Mouse (Mus musculus) stomach, postnatal 0 days (tissue): ENCODE results near the gene Lipc. TPM values are rescaled to one million over a fixed set of nuclear protein-coding genes. Genes with fewer than 3 reads are reported as not detected.

Experiments
- ATAC-seq: fragments of 200-750 bp; cut with Nextera tagmentation; 2 replicates; pipeline ENCODE4 v1.8.0; 2017; ENCODE audit not compliant: low FRiP score, low TSS enrichment
- DNase-seq: peaks from one replicate; pipeline ENCODE4 v3.0.0-alpha.2; 2016; ENCODE audit warnings: low spot score
- H3K27ac ChIP-seq: fragments of 300-500 bp; sonication (generic); replicated peaks from 2 replicates; pipeline ENCODE4 v1.5.1; 2014; ENCODE audit warnings: mild to moderate bottlenecking, control low read depth
- H3K27me3 ChIP-seq: fragments of 300-500 bp; sonication (generic); 2 replicates; pipeline ENCODE4 v1.6.1; 2014; ENCODE audit warnings: low read length; ENCODE audit not compliant: control insufficient read depth, insufficient read depth
- H3K36me3 ChIP-seq: fragments of 300-500 bp; sonication (generic); 2 replicates; pipeline ENCODE4 v1.6.1; 2014; ENCODE audit warnings: low read length, mixed read lengths; ENCODE audit not compliant: control insufficient read depth, insufficient read depth
- H3K4me1 ChIP-seq: fragments of 300-500 bp; sonication (generic); replicated peaks from 2 replicates; pipeline ENCODE4 v1.6.1; 2014; ENCODE audit warnings: antibody characterized with exemption; ENCODE audit not compliant: control insufficient read depth, insufficient read depth
- H3K4me2 ChIP-seq: fragments of 300-500 bp; sonication (generic); replicated peaks from 2 replicates; pipeline ENCODE4 v1.6.1; 2014; ENCODE audit warnings: low read depth, mild to moderate bottlenecking, control low read depth, moderate library complexity
- H3K4me3 ChIP-seq: fragments of 300-500 bp; sonication (generic); 2 replicates; pipeline ENCODE4 v1.5.1; 2014; ENCODE audit warnings: low read depth, low read length, control low read depth
- H3K9ac ChIP-seq: fragments of 300-500 bp; sonication (generic); 2 replicates; pipeline ENCODE4 v1.6.1; 2014; ENCODE audit warnings: mild to moderate bottlenecking, low read length, control low read depth, mixed read lengths
- H3K9me3 ChIP-seq: fragments of 300-500 bp; sonication (generic); 2 replicates; pipeline ENCODE4 v1.6.1; 2016; ENCODE audit warnings: low read length; ENCODE audit not compliant: control insufficient read depth
- CTCF ChIP-seq: IDR thresholded peaks from 2 replicates; pipeline ENCODE4 v1.5.1; 2016; ENCODE audit warnings: antibody characterized with exemption, low read depth, mild to moderate bottlenecking, moderate library complexity
- EP300 ChIP-seq: optimal IDR thresholded peaks from 2 replicates; pipeline ENCODE3; 2016; ENCODE audit warnings: antibody characterized with exemption
- WGBS: fragments of 180-500 bp; shearing (Covaris S2); extraction: QIAGEN DNeasy Blood & Tissue Kit; methylation state at CpG from one replicate; pipeline ENCODE4 v1.1.7; 2014; 5-methylcytosine and 5-hydroxymethylcytosine counted together
- polyA plus RNA-seq: library from polyadenylated mRNA; unstranded; fragments of >200 nt; fragmentation: Nextera tagmentation; extraction: Ambion mirVana; gene quantifications from 2 replicates; pipeline ENCODE4 v1.2.1, GENCODE M21; 2015

Gene Lipc
- polyA plus RNA-seq, 1 experiment from 2014 or later, result 1.2 TPM

DNA sequence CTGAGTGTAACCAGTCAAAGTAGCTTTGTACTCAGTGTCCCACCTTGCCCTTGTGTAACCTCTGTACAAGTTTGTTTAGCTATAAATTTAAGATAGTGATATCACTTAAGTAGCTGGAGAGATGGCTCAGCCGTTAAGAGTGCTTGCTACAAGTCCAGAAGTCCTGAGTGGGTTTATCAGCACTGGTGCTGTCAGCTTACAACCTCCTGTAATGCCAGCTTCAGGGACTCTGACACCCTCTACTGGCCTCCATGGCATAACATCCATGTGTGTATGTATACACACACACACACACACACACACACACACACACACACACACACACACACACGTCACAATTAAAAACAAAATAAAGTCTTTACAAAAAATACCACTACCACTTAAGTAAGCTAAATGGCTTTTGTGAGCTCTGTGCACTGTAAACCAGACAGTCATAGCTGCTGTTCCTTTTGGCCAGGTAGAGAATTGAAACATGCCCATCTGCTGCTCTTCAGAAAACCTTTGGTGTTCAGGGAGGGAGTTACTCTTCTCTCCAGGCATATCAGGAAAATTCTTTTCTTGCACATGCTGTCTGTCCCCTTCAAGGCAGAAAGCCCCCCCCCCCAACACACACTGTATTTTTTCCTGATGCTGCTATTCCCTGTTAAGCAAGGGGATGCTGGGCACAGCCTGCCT, 10.9 kb upstream of the Lipc start:
- Histone ChIP-seq H3K4me3 (no peak overlapping the region), H3K27me3 (no peaks in the 10 kb centered on the region), H3K9me3 (no peaks in the 10 kb centered on the region), H3K4me2 (no peak overlapping the region), H3K4me1 (no peaks in the 10 kb centered on the region), H3K9ac (no peak overlapping the region), H3K36me3 (no peaks in the 10 kb centered on the region), H3K27ac (no peak overlapping the region)
- TF ChIP-seq EP300, result no peak
- no peak for TF ChIP-seq CTCF
- DNase-seq (no peak), ATAC-seq (no peak)
- 56% methylated on average over 2 of the region's 2 CpGs for whole genome bisulfite sequencing

DNA sequence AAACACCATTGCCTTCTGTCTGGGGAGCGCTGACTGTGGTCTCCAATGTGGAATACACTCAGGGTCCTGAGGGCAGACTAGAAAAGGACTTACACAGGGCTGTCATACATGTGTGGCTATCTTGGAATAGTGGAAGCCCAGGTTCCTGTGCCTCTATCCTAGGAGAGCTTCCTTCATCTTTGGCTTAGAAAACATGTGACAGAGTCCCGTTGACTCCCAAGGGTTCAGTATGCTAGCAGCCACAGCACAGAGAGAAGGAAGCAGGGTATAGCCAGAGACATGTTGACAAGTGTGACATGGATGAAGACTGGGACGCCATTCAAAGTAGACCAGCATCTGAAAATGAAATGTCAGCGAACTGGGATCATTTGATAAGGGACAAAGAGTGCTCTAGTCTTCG, 8.3 kb upstream of the Lipc start:
- Histone ChIP-seq H3K27ac (no peak overlapping the region), H3K27me3 (no peaks in the 10 kb centered on the region), H3K9me3 (no peaks in the 10 kb centered on the region), H3K9ac (no peak overlapping the region), H3K4me2 (no peak overlapping the region), H3K4me3 (no peak overlapping the region), H3K4me1 (no peaks in the 10 kb centered on the region), H3K36me3 (no peaks in the 10 kb centered on the region)
- TF ChIP-seq CTCF, result no peak
- TF ChIP-seq EP300, result no peak
- DNase-seq, result no peak
- WGBS, result 92% methylated on average over 5 of the region's 5 CpGs
- no peak for ATAC-seq

DNA sequence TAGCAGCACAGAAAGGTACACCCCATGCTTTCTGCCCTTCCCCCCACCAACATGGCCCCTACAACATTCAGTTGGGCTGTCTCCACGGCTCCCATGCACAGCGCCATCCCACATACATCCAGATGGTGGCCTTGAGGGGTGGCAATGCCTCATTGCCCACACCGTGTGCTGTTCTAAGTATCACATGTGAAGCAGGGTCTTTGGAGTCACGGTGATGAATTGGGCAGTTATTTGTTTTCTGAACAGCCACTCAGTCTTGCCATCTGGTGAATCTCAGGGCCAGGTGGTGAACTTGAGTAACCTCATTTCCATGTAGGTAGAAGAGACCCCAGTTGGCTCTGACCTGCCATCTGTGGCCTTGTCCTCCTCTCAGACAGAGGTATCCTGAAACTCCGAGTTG, 7.8 kb upstream of the Lipc start:
- no peak overlapping the region for H3K4me2 ChIP-seq

DNA sequence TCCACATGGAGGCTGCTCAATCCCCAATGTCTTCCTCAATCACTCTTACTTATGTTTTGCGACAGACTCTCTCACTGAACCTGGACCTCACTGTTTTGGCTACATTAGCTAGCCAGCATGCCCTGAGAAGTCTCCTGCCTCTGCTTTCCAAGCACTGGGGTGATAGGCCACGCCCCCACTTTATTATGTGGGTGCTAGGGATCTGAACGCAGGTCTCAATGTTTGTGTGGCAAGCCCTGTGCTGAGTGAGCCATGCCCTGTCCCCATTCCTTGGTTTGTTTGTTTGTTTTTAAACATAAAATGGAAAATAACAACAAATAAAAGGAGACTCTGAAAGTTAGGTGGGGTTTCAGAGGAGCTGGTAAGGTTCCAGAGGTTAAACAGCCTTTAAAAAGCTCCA, 7.4 kb upstream of the Lipc start:
- Histone ChIP-seq H3K27ac (no peak overlapping the region), H3K4me1 (no peaks in the 10 kb centered on the region), H3K4me3 (no peak overlapping the region), H3K9ac (no peak overlapping the region), H3K9me3 (no peaks in the 10 kb centered on the region), H3K36me3 (no peaks in the 10 kb centered on the region), H3K4me2 (no peak overlapping the region), H3K27me3 (no peaks in the 10 kb centered on the region)
- 93% methylated on average over 3 of the region's 3 CpGs for WGBS
- no peak for ATAC-seq
- DNase-seq, result no peak
- TF ChIP-seq CTCF (no peak), EP300 (no peak)

More for the DNA sequence above, 7.8 kb upstream of the Lipc start:
- Histone ChIP-seq H3K4me3 (no peak overlapping the region), H3K4me1 (no peaks in the 10 kb centered on the region), H3K9me3 (no peaks in the 10 kb centered on the region), H3K36me3 (no peaks in the 10 kb centered on the region), H3K27ac (no peak overlapping the region), H3K9ac (no peak overlapping the region), H3K27me3 (no peaks in the 10 kb centered on the region)
- ATAC-seq (no peak), DNase-seq (no peak)
- no peak for TF ChIP-seq CTCF
- TF ChIP-seq EP300, result no peak
- WGBS, result 79% methylated on average over 5 of the region's 5 CpGs

DNA sequence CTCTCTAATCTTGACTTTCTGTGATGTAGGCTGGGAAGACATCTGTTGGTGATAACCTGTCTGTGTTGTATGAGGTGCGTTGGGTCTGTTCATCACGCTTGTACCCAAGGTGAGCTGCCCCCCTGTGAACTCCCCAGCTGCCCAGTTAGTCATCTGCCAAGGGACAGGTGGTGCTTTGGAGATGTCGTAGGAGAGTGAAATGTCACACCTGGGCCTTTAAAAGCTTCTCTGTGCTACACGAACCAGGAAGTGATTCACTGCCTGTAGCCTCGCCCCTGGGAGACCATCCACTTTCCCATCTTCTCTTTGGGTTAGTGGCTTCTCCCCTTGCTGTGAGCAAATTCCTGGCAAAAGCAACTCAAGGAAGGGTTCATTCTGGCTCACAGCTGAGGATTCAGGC, 6.4 kb upstream of the Lipc start:
- H3K4me1 ChIP-seq, result no peaks in the 10 kb centered on the region
- no peak overlapping the region for H3K4me2 ChIP-seq
- H3K27ac ChIP-seq, result no peak overlapping the region
- no peak for DNase-seq
- no peaks in the 10 kb centered on the region for H3K27me3 ChIP-seq
- no peaks in the 10 kb centered on the region for H3K36me3 ChIP-seq
- H3K9me3 ChIP-seq, result no peaks in the 10 kb centered on the region
- WGBS, result 54% methylated on average over 5 of the region's 5 CpGs
- TF ChIP-seq EP300, result no peak
- TF ChIP-seq CTCF, result no peak
- no peak for ATAC-seq
- no peak overlapping the region for H3K4me3 ChIP-seq
- H3K9ac ChIP-seq, result no peak overlapping the region

DNA sequence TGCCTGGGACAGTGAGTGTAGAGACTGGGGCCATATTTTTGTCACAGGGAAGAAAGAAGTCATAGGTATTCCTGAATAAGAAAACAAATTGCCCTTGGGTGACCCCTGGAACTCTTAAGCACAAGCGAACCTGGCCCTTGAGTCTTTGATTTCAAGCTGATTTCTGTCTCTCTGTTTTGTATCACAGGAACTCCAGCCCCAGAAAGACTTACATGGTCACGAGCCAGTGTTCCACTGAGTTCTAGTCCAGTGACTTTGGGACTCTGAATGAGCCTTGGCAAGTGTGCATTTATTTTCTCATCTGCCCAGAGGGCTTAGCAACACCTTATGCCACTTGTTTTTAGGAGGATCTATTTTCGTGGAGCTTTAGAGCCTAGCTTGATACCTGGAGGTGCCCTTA, 5.7 kb upstream of the Lipc start:
- WGBS, result 75% methylated on average over 3 of the region's 3 CpGs
- no peaks in the 10 kb centered on the region for H3K4me1 ChIP-seq
- no peaks in the 10 kb centered on the region for H3K9me3 ChIP-seq
- H3K4me2 ChIP-seq, result no peak overlapping the region
- H3K9ac ChIP-seq, result no peak overlapping the region
- TF ChIP-seq EP300, result no peak
- no peak for TF ChIP-seq CTCF
- H3K4me3 ChIP-seq, result no peak overlapping the region
- H3K36me3 ChIP-seq, result no peaks in the 10 kb centered on the region
- DNase-seq (no peak), ATAC-seq (no peak)
- no peak overlapping the region for H3K27ac ChIP-seq
- H3K27me3 ChIP-seq, result no peaks in the 10 kb centered on the region
